Mouse (Mus musculus) stomach, postnatal 0 days (tissue): Measurements from ENCODE around the gene Pcsk5.
A peak's percentile ranks its signal among the peaks of the same experiment; 100 is the strongest.

ENCODE experiments used
- CTCF ChIP-seq: IDR thresholded peaks from 2 replicates; pipeline ENCODE4 v1.5.1; 2016; ENCODE audit warnings: antibody characterized with exemption, low read depth, mild to moderate bottlenecking, moderate library complexity
- EP300 ChIP-seq: optimal IDR thresholded peaks from 2 replicates; pipeline ENCODE3; 2016; ENCODE audit warnings: antibody characterized with exemption

DNA sequence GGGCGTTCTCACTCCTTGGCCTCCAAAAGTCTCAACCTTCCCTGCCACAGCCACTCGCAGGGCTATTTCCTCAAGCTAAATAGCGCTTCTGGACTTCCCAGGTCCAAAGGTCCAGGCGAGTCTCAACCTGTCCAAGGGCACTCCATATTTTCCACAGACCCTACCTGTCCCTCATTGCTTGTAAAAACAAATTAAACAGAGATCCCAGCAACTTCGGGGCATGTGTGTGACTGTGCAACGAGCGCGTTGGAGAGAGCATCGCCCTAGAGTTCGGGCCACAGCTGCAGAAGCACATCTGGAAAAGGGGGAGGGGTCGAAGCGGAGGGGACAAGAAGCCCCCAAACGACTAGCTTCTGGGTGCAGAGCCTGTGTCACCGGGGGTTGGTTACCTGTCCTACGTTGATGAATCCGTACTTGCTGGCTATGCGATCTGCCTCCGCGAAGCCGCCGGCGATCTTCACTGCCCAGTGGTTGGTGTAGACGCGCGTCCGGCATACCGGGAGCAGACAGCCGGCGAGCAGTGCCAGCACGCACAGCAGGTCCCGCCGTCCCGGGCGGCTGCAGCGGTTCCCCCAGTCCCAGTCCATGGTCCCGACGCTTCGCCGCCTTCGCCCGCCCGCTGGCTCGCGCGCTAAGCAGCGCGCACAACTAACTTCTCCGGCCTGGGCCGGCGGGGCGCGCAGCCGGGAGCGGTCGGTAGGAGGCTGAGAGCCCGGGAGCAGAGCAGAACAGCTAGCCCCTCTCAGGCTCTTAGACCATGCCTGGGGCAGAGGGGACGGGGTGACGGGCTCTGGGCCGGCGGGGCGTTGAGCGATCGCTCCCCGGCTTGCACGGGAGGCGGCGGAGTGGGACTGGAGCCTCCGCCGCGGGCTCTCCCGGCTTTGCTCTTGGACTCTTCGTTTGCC is 614 bp downstream of the Pcsk5 start:
- TF ChIP-seq CTCF (peak; percentile 37; the same call in 1 of the 2 replicates), EP300 (no peak)
